Mouse (Mus musculus): Measurements from ENCODE around the gene E030025P04Rik. TPM values are rescaled to one million over a fixed set of nuclear protein-coding genes. Genes with fewer than 3 reads are reported as not detected.

The E030025P04Rik gene
- polyA plus RNA-seq (2016; fragmentation: Nextera tagmentation; extraction: Ambion mirVana) = not detected in 2 replicates

DNA sequence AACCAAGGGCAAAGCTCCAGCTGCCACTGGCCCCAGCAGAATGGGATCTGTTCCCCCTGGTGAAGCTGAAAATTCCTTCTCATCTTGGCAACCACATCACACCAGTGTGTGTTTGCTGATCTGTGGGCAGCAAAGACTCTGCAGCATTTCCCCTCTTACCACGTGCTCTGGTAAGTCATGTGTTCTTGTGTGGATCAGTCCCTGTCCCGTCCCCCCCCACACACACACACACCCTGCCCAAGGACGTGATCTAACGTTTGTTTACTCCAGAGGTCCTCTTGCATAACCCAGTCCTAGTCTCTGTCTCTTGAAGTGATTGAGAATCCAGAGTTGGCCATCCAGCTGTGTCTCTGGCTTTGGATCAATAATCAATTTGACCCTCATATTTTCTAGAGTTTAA lies at the start of gene E030025P04Rik:
E030025P04Rik (minus strand) TSS at position 134 of the 400 bp plus-strand sequence.
- 0 out of 2 replicates have a peak, but pooled peaks cover 3% of the 10 kb centered on the region for H3K27me3 ChIP-seq (replicated peaks)
- no peaks in the 10 kb centered on the region for H3K9me3 ChIP-seq (replicated peaks)
- no peak within 1 kb of the TSS for H3K4me2 ChIP-seq
- H3K36me3 ChIP-seq = no peaks in the 10 kb centered on the region
- H3K4me3 ChIP-seq = no peak within 1 kb of the TSS
- ATAC-seq (ENCODE audit: insufficient number of reproducible peaks, low FRiP score) = no peak
- no peak within 1 kb of the TSS for H3K9ac ChIP-seq
- H3K27ac ChIP-seq (ENCODE audit: poor library complexity, severe bottlenecking) = no peak within 1 kb of the TSS
- 63% methylated on average over 4 of the region's 4 CpGs for WGBS
- H3K4me1 ChIP-seq (replicated peaks) = no peaks in the 10 kb centered on the region

DNA sequence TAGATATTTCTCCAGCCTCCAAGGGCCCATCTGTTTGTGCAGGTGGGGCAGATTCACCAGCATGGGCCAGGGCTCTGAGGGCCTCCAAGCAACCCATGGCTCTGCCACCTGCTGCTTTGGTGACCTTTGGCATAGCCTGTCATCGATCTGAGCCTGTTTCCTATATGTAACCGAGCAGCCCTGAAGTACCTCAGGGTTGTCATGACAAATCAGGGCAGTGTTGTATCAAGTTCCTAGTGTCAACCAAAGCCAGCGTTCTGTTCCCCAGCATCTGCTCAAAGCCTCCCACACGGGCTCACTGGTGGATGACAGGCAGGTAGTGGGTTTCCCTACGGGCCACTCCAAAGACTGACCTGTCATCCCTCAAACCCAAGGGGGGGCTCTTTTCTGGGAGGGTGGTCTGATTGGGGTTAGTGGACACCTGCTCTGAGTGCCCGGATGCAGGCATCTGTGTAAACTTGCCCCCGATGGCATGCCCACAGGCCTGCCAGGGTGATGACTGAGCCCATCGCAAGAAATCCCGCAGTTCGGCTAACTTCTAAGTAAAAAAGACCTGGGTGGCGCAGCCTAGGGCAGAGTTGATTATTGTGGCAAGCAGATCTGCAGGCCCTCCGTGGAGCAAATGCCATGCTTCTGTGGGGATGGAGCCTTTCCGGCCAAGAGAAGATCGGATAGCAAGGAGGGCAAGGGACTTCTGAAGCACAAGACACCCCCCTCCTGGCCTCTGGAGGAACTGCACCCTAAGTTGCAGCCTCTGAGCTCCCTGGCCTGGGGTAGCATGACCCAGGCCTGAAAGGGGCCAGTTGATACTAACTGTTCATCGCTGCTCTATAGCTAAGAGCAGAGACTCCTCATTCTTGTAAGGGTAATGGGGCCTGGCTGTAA lies 48.7 kb upstream of the E030025P04Rik start:
- no peaks in the 10 kb centered on the region for H3K4me1 ChIP-seq (replicated peaks)
- H3K4me3 ChIP-seq = no peak overlapping the region
- H3K27me3 ChIP-seq (replicated peaks) = 0 out of 2 replicates have a peak, but pooled peaks cover 4% of the 10 kb centered on the region
- no peak for ATAC-seq (ENCODE audit: insufficient number of reproducible peaks, low FRiP score)
- no peaks in the 10 kb centered on the region; the same call in 1 of the 2 replicates for H3K9me3 ChIP-seq (replicated peaks)
- no peaks in the 10 kb centered on the region for H3K36me3 ChIP-seq
- WGBS = 49% methylated on average over 15 of the region's 15 CpGs
- H3K9ac ChIP-seq = no peak overlapping the region
- H3K27ac ChIP-seq (ENCODE audit: poor library complexity, severe bottlenecking) = no peak overlapping the region
- H3K4me2 ChIP-seq = no peak overlapping the region

DNA sequence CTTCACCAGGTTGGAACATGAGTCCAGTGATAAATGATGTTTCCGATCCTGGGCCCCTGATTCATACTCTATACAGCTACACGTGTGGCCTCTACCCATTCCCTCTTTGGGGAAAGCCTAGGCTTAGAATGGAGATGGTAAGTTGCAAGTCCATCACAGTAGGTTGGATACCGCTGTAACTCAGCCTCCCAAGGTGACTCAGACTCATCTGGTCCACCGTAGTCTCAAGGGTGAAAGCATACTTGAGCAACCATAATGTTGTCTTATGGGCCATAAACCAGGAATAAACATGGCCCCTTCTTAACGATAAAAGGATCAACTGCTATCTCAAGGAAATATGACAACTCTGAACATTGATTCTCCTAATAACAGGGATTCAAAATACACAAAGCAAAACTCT lies 44.1 kb upstream of the E030025P04Rik start:
- Histone ChIP-seq H3K4me3 (no peak overlapping the region), H3K4me2 (no peak overlapping the region), H3K9me3 (replicated peaks) (no peaks in the 10 kb centered on the region), H3K4me1 (replicated peaks) (no peaks in the 10 kb centered on the region), H3K27ac (ENCODE audit: poor library complexity, severe bottlenecking) (no peak overlapping the region), H3K36me3 (no peaks in the 10 kb centered on the region), H3K9ac (no peak overlapping the region), H3K27me3 (replicated peaks) (0 out of 2 replicates have a peak, but pooled peaks cover 4% of the 10 kb centered on the region)
- no peak for ATAC-seq (ENCODE audit: insufficient number of reproducible peaks, low FRiP score)
- WGBS = 85% methylated on average over 5 of the region's 5 CpGs

DNA sequence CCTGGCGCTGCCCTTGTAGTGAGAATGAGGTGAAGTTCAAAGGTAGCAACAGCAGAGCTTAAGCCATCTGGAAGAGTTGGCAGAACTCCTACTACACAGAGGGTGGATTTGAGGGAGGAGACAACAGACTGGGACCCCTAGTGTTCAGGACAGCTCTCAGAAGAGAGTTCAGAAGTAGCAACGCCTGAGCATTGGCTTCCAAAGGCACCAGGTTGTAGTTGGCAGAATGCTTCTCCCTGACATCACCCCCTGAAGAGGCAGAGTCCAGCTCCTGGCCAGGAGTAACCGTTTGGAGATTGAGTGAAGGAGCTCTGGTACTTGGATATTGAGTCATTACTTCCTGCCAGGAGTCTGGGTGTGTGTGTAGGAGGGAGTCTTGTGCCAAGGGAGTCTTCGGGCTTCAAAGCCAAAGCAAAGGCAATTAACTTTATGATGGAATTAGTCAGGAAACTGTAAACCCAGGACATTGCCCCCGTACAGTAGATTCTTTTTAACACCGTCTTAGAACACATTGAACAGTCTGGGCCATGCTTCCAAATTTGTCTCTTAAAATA lies 43.5 kb upstream of the E030025P04Rik start:
- H3K9ac ChIP-seq = no peak overlapping the region
- 0 out of 2 replicates have a peak, but pooled peaks cover under 1% of the 10 kb centered on the region for H3K27me3 ChIP-seq (replicated peaks)
- 75% methylated on average over 6 of the region's 6 CpGs for WGBS
- ATAC-seq (ENCODE audit: insufficient number of reproducible peaks, low FRiP score) = no peak
- no peak overlapping the region for H3K4me3 ChIP-seq
- H3K4me2 ChIP-seq = no peak overlapping the region
- H3K27ac ChIP-seq (ENCODE audit: poor library complexity, severe bottlenecking) = no peak overlapping the region
- no peaks in the 10 kb centered on the region for H3K36me3 ChIP-seq
- no peaks in the 10 kb centered on the region for H3K4me1 ChIP-seq (replicated peaks)
- no peaks in the 10 kb centered on the region for H3K9me3 ChIP-seq (replicated peaks)

DNA sequence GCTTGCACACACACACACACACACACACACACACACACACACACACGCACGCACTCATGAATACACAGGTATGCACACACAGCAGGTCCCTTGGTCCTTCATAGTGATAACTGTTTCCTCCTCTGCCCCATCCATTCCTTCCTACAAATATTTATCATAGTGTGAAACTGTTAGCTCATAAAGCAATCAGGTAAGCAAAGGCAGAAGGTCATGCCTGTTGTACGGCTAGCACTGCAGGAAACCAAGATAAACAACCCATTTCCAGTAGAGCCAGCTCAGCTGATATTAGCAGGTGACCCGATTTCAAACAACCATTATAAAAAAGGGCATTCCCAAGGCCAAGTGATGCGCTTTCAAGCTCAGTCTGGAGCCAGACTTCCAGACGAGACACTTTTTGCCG lies 36.9 kb upstream of the E030025P04Rik start:
- H3K27ac ChIP-seq (ENCODE audit: poor library complexity, severe bottlenecking) = no peak overlapping the region
- H3K36me3 ChIP-seq = no peaks in the 10 kb centered on the region
- H3K4me1 ChIP-seq (replicated peaks) = peaks cover 11% of the 10 kb centered on the region
- 73% methylated on average over 7 of the region's 7 CpGs for WGBS
- H3K9me3 ChIP-seq (replicated peaks) = no peaks in the 10 kb centered on the region
- H3K4me2 ChIP-seq = no peak overlapping the region
- ATAC-seq (ENCODE audit: insufficient number of reproducible peaks, low FRiP score) = no peak
- no peak overlapping the region for H3K4me3 ChIP-seq
- H3K27me3 ChIP-seq (replicated peaks) = 0 out of 2 replicates have a peak, but pooled peaks cover 14% of the 10 kb centered on the region
- H3K9ac ChIP-seq = no peak overlapping the region

DNA sequence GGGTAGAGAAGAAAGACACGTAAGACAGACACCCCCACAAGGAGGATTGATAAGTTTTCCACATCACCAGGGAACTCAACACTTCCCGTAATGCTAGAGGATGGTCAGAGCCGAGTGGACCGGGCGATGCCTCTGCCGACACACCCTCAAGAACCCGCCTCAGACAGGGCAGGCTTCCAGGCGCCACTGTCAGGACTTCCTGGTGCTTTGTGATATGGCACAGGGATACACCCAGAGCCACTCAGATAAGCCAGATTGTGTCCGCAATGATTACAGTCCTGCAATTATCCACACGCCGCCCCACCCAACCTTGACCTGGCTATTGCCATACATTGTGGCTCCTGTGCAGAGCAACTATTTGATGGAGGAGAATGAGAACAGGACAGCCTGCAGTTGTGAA lies 36.1 kb upstream of the E030025P04Rik start:
- 45% methylated on average over 11 of the region's 11 CpGs for WGBS

DNA sequence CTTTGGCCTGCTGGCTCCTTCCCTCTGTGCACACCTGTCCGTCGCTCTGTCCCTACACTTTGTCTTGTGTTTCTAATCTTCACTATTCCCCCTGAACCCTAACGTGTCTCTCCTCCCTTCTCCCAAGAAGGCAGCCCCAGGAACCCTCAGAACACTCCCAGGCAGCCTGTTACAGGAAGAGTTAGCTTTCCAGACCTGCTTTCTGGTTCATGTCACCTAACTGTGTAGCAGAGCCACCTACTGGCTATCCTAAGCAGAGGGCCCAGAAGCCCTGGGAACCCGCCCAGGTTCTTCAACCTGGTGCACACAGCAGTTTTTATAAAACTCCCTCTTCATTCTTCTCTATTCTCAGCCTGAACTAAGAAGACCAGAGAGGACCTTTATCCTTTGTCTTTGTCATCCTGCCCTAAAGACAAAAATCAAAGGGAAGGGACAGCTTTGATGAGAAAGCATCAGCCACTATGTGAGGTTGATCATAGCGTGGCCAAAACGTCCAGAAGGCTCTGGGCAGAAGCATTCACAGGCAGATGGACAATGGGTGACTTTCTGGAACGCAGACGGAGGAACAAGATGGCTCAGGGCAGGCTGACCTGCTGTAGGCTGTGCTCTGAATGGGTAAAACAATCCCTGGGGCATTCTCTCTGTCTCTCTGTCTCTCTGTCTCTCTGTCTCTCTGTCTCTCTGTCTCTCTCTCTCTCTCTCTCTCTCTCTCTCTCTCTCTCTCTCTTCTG lies 34.8 kb upstream of the E030025P04Rik start:
- Histone ChIP-seq H3K27ac (ENCODE audit: poor library complexity, severe bottlenecking) (no peak overlapping the region), H3K4me2 (no peak overlapping the region), H3K36me3 (no peaks in the 10 kb centered on the region), H3K27me3 (replicated peaks) (0 out of 2 replicates have a peak, but pooled peaks cover 14% of the 10 kb centered on the region), H3K4me1 (replicated peaks) (peaks cover 11% of the 10 kb centered on the region), H3K9ac (no peak overlapping the region), H3K9me3 (replicated peaks) (no peaks in the 10 kb centered on the region), H3K4me3 (no peak overlapping the region)
- ATAC-seq (ENCODE audit: insufficient number of reproducible peaks, low FRiP score) = no peak
- WGBS = 46% methylated on average over 8 of the region's 8 CpGs

More for the DNA sequence above, 36.1 kb upstream of the E030025P04Rik start:
- Histone ChIP-seq H3K4me2 (no peak overlapping the region), H3K9ac (no peak overlapping the region), H3K27ac (ENCODE audit: poor library complexity, severe bottlenecking) (no peak overlapping the region), H3K27me3 (replicated peaks) (0 out of 2 replicates have a peak, but pooled peaks cover 14% of the 10 kb centered on the region), H3K36me3 (no peaks in the 10 kb centered on the region), H3K4me3 (no peak overlapping the region), H3K4me1 (replicated peaks) (peaks cover 11% of the 10 kb centered on the region), H3K9me3 (replicated peaks) (no peaks in the 10 kb centered on the region)
- ATAC-seq (ENCODE audit: insufficient number of reproducible peaks, low FRiP score) = no peak

DNA sequence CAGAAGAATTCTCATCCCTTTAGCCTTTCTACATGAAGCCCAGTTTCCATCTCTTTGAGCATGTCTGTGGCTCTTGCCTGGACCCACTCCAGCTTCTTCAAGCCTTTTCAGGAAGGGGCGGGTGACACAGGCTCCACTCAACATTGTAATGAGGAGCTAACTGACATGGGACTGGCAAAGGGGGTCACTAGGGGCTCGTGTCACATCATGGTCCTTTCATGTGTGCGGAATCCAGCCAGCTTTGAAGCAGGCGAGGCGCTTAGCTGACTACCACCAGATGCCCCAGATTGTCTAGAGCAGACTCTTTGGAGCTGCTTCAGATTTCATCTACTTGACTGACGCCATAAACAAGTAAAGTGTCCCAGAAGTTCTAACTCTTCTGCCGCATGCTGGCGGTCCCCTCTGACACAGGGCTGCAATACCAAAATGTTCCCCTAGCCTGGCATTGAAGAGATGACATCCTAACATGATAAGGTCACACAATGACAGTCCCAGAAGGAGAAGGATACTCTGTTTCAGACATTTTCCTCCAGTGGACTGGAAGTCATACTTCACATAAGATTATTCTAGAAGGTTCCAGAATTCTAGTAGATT lies 31.3 kb upstream of the E030025P04Rik start:
- no peak for ATAC-seq (ENCODE audit: insufficient number of reproducible peaks, low FRiP score)
- Histone ChIP-seq H3K4me1 (replicated peaks) (peaks cover 5% of the 10 kb centered on the region), H3K9me3 (replicated peaks) (0 out of 2 replicates have a peak, but pooled peaks cover 4% of the 10 kb centered on the region), H3K27ac (ENCODE audit: poor library complexity, severe bottlenecking) (no peak overlapping the region), H3K27me3 (replicated peaks) (0 out of 2 replicates have a peak, but pooled peaks cover 7% of the 10 kb centered on the region), H3K4me2 (no peak overlapping the region), H3K36me3 (no peaks in the 10 kb centered on the region), H3K4me3 (no peak overlapping the region), H3K9ac (no peak overlapping the region)
- WGBS = 81% methylated on average over 8 of the region's 8 CpGs

DNA sequence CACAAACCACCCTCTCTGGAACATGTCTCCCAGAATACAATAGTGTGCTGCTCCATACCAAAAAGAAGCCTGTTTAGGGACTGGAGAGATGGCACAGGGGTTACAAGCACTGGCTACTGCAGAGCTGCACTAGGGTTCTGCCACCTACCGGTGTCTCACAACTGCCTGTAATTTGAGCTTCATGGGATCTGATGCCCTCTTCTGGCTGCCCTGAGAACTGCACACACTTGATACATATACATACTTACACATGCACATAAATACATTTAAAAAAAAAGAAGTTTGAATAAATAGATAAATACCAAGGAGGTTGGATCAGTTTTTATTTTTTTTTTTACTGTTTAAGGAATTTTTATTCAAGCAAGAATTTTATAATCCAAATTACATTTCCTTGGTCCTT lies 28.1 kb upstream of the E030025P04Rik start:
- H3K4me3 ChIP-seq = no peak overlapping the region
- 91% methylated on average over 1 of the region's 1 CpGs for WGBS
- H3K36me3 ChIP-seq = no peaks in the 10 kb centered on the region
- H3K9ac ChIP-seq = no peak overlapping the region
- H3K27ac ChIP-seq (ENCODE audit: poor library complexity, severe bottlenecking) = no peak overlapping the region
- 0 out of 2 replicates have a peak, but pooled peaks cover 4% of the 10 kb centered on the region for H3K9me3 ChIP-seq (replicated peaks)
- H3K4me1 ChIP-seq (replicated peaks) = 0 out of 2 replicates have a peak, but pooled peaks cover 3% of the 10 kb centered on the region
- H3K27me3 ChIP-seq (replicated peaks) = no peaks in the 10 kb centered on the region
- no peak for ATAC-seq (ENCODE audit: insufficient number of reproducible peaks, low FRiP score)
- H3K4me2 ChIP-seq = no peak overlapping the region

DNA sequence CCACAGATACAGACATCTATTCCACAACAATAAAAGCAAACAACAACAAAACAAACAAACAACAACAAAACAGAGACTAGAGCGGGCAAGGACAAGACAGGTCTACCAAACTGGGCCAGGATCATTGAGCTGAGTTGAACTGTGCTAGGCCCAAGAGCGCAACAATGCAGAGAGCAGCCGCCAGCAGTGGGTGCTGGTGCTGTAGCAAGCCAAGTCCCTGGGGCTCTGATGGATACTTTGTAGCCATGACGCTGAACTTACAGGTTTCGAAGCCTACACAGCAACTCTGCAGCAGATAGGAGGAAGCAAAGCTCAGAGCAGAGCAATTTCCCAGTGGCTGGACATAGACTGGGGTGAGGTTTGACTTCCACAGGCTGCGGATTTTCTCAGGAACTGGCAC lies 26.6 kb upstream of the E030025P04Rik start:
- H3K36me3 ChIP-seq = no peaks in the 10 kb centered on the region
- no peak overlapping the region for H3K27ac ChIP-seq (ENCODE audit: poor library complexity, severe bottlenecking)
- WGBS = 89% methylated on average over 6 of the region's 6 CpGs
- ATAC-seq (ENCODE audit: insufficient number of reproducible peaks, low FRiP score) = no peak
- H3K9ac ChIP-seq = no peak overlapping the region
- H3K4me3 ChIP-seq = no peak overlapping the region
- H3K9me3 ChIP-seq (replicated peaks) = 0 out of 2 replicates have a peak, but pooled peaks cover 7% of the 10 kb centered on the region
- H3K4me2 ChIP-seq = no peak overlapping the region
- H3K27me3 ChIP-seq (replicated peaks) = no peaks in the 10 kb centered on the region
- 0 out of 2 replicates have a peak, but pooled peaks cover 3% of the 10 kb centered on the region for H3K4me1 ChIP-seq (replicated peaks)

Data from heart, embryonic 12.5 days (tissue).